Mouse (Mus musculus) MEL (cell line): ENCODE measurements around the gene Itm2c. TPM values are rescaled to one million over a fixed set of nuclear protein-coding genes. Genes with fewer than 3 reads are reported as not detected.

ENCODE experiments used
- DNase-seq: peaks from one replicate; pipeline ENCODE4 v3.0.0; 2011; ENCODE audit warnings: low read depth, low spot score
- H3K27ac ChIP-seq: 2 replicates; pipeline ENCODE4 v1.5.1; 2012; ENCODE audit warnings: low read depth, mild to moderate bottlenecking, control low read depth, low read length, moderate library complexity; ENCODE audit not compliant: control insufficient read depth
- H3K27me3 ChIP-seq, 2 experiments: fragments of 150-350 bp in 1 of 2; sonication (generic) in 1 of 2; 2 replicates each; pipeline ENCODE4 v1.6.1; 2012; ENCODE audit warnings: low read length in 2 of 2, mild to moderate bottlenecking in 2 of 2, improper control_type of control experiment in 1 of 2, moderate library complexity in 1 of 2; ENCODE audit not compliant: insufficient read depth in 2 of 2, control insufficient read depth in 1 of 2
- H3K36me3 ChIP-seq, 2 experiments: 2 replicates each; pipeline ENCODE4 v1.6.1; 2012 to 2014; ENCODE audit warnings: low read length in 2 of 2, improper control_type of control experiment in 1 of 2, inconsistent platforms in 1 of 2, mild to moderate bottlenecking in 1 of 2; ENCODE audit not compliant: insufficient read depth in 2 of 2, control insufficient read depth in 1 of 2
- H3K4me1 ChIP-seq, 2 experiments: fragments of 150-350 bp in 1 of 2; sonication (generic) in 1 of 2; 2 replicates each; pipeline ENCODE4 v1.6.1; 2012; ENCODE audit warnings: low read length in 2 of 2, improper control_type of control experiment in 1 of 2, mild to moderate bottlenecking in 1 of 2; ENCODE audit not compliant: insufficient read depth in 2 of 2, control insufficient read depth in 1 of 2
- H3K4me3 ChIP-seq, 2 experiments: fragments of 150-350 bp in 1 of 2; sonication (generic) in 1 of 2; 2 replicates each; pipeline ENCODE4 v1.5.1; 2012; ENCODE audit warnings: low read depth in 2 of 2, low read length in 2 of 2, mild to moderate bottlenecking in 2 of 2, moderate library complexity in 2 of 2, control low read depth in 1 of 2, improper control_type of control experiment in 1 of 2; ENCODE audit not compliant: control insufficient read depth in 1 of 2, insufficient read depth in 1 of 2
- H3K79me2 ChIP-seq: 2 replicates; pipeline ENCODE4 v1.6.1; 2012; ENCODE audit warnings: mild to moderate bottlenecking, low read length, moderate library complexity; ENCODE audit not compliant: control insufficient read depth, poor library complexity, insufficient read depth
- H3K9ac ChIP-seq: 2 replicates; pipeline ENCODE4 v1.6.1; 2012; ENCODE audit warnings: low read depth, mild to moderate bottlenecking, control low read depth, low read length, moderate library complexity; ENCODE audit not compliant: control insufficient read depth, poor library complexity, severe bottlenecking
- H3K9me3 ChIP-seq: fragments of 150-350 bp; sonication (generic); replicated peaks from 2 replicates; pipeline ENCODE4 v1.6.1; 2012; ENCODE audit warnings: mild to moderate bottlenecking, low read length, improper control_type of control experiment, moderate library complexity; ENCODE audit not compliant: insufficient read depth
- BHLHE40 ChIP-seq: IDR thresholded peaks from 2 replicates; pipeline ENCODE4 v1.6.1; 2012; ENCODE audit warnings: low read depth, mild to moderate bottlenecking, inconsistent platforms, low read length, improper control_type of control experiment, borderline replicate concordance
- CHD1 ChIP-seq: IDR thresholded peaks from 2 replicates; pipeline ENCODE4 v1.6.1; 2012; ENCODE audit warnings: low read depth, mild to moderate bottlenecking, inconsistent platforms, low read length, improper control_type of control experiment
- CTCF ChIP-seq, 3 experiments: IDR thresholded peaks in 2 of 3; conservative IDR thresholded peaks in 1 of 3; 2 replicates each; pipeline ENCODE4 v1.5.1; 2011 to 2012; ENCODE audit warnings: low read length in 3 of 3, low read depth in 2 of 3, mild to moderate bottlenecking in 2 of 3, improper control_type of control experiment in 1 of 3, inconsistent platforms in 1 of 3, mixed read lengths in 1 of 3, moderate library complexity in 1 of 3; ENCODE audit not compliant: control insufficient read depth in 1 of 3, insufficient read depth in 1 of 3, poor library complexity in 1 of 3, severe bottlenecking in 1 of 3
- E2F4 ChIP-seq: IDR thresholded peaks from 2 replicates; pipeline ENCODE4 v1.6.1; 2011; ENCODE audit warnings: low read depth, low read length, improper control_type of control experiment, borderline replicate concordance
- EP300 ChIP-seq, 2 experiments: IDR thresholded peaks; 2 replicates each; pipeline ENCODE4 v1.6.1; 2011; ENCODE audit warnings: improper control_type of control experiment in 2 of 2, low read length in 2 of 2, low read depth in 1 of 2, mild to moderate bottlenecking in 1 of 2
- GABPA ChIP-seq: IDR thresholded peaks from 2 replicates; pipeline ENCODE4 v1.6.1; 2012; ENCODE audit warnings: low read depth, mild to moderate bottlenecking, inconsistent platforms, low read length, improper control_type of control experiment, moderate library complexity
- GATA1 ChIP-seq: IDR thresholded peaks from 2 replicates; pipeline ENCODE4 v1.6.1; 2011; ENCODE audit warnings: low read depth, low read length, improper control_type of control experiment
- JUND ChIP-seq: IDR thresholded peaks from 2 replicates; pipeline ENCODE4 v1.6.1; 2011; ENCODE audit warnings: low read depth, mild to moderate bottlenecking, improper control_type of control experiment, low read length
- KAT2A ChIP-seq: conservative IDR thresholded peaks from 2 replicates; pipeline ENCODE4 v1.6.1; 2012; ENCODE audit warnings: low read depth, low read length, improper control_type of control experiment, inconsistent platforms
- MAFK ChIP-seq: IDR thresholded peaks from 2 replicates; pipeline ENCODE4 v1.6.1; 2011; ENCODE audit warnings: low read depth, mild to moderate bottlenecking, low read length, improper control_type of control experiment, borderline replicate concordance
- MAX ChIP-seq: IDR thresholded peaks from 2 replicates; pipeline ENCODE4 v1.6.1; 2011; ENCODE audit warnings: low read length, improper control_type of control experiment
- MAZ ChIP-seq: IDR thresholded peaks from 2 replicates; pipeline ENCODE4 v1.6.1; 2012; ENCODE audit warnings: low read depth, mild to moderate bottlenecking, inconsistent platforms, low read length, improper control_type of control experiment
- MEF2A ChIP-seq: IDR thresholded peaks from 2 replicates; pipeline ENCODE4 v1.6.1; 2014; ENCODE audit warnings: low read depth, mild to moderate bottlenecking, inconsistent platforms, low read length, improper control_type of control experiment; ENCODE audit not compliant: poor library complexity, insufficient replicate concordance, severe bottlenecking; ENCODE audit errors: extremely low read depth
- MYC ChIP-seq: IDR thresholded peaks from 2 replicates; pipeline ENCODE4 v1.6.1; 2011; ENCODE audit warnings: low read depth, mild to moderate bottlenecking, low read length, improper control_type of control experiment, moderate library complexity
- POLR2A ChIP-seq, 2 experiments: IDR thresholded peaks; 2 replicates each; pipeline ENCODE4 v1.6.1; 2011 to 2012; ENCODE audit warnings: low read length in 2 of 2, mild to moderate bottlenecking in 2 of 2, control low read depth in 1 of 2, improper control_type of control experiment in 1 of 2, low read depth in 1 of 2, moderate library complexity in 1 of 2; ENCODE audit not compliant: control insufficient read depth in 1 of 2, insufficient read depth in 1 of 2, poor library complexity in 1 of 2
- POLR2AphosphoS2 ChIP-seq: IDR thresholded peaks from 2 replicates; pipeline ENCODE4 v1.6.1; 2011; ENCODE audit warnings: low read length, improper control_type of control experiment
- POLR2AphosphoS5 ChIP-seq: IDR thresholded peaks from 2 replicates; pipeline ENCODE4 v1.6.1; 2012; ENCODE audit warnings: low read depth, borderline replicate concordance, mild to moderate bottlenecking, inconsistent platforms, low read length, moderate library complexity, mixed read lengths
- SIN3A ChIP-seq: IDR thresholded peaks from 2 replicates; pipeline ENCODE4 v1.6.1; 2012; ENCODE audit warnings: low read length, improper control_type of control experiment, inconsistent platforms
- SMC3 ChIP-seq: IDR thresholded peaks from 2 replicates; pipeline ENCODE4 v1.6.1; 2011; ENCODE audit warnings: low read depth, low read length, improper control_type of control experiment
- TCF12 ChIP-seq: IDR thresholded peaks from 2 replicates; pipeline ENCODE4 v1.6.1; 2014; ENCODE audit warnings: low read depth, mild to moderate bottlenecking, inconsistent platforms, low read length, improper control_type of control experiment, moderate library complexity
- UBTF ChIP-seq: IDR thresholded peaks from 2 replicates; pipeline ENCODE4 v1.6.1; 2012; ENCODE audit warnings: low read depth, mild to moderate bottlenecking, inconsistent platforms, low read length, improper control_type of control experiment, moderate library complexity, borderline replicate concordance; ENCODE audit not compliant: insufficient read depth
- USF1 ChIP-seq: IDR thresholded peaks from 2 replicates; pipeline ENCODE4 v1.6.1; 2014; ENCODE audit warnings: low read depth, mild to moderate bottlenecking, inconsistent platforms, low read length, improper control_type of control experiment, moderate library complexity
- ZC3H11A ChIP-seq: IDR thresholded peaks from 2 replicates; pipeline ENCODE4 v1.6.1; 2012; ENCODE audit warnings: low read depth, mild to moderate bottlenecking, inconsistent platforms, low read length, improper control_type of control experiment
- ZKSCAN1 ChIP-seq: IDR thresholded peaks from 2 replicates; pipeline ENCODE4 v1.6.1; 2012; ENCODE audit warnings: low read depth, mild to moderate bottlenecking, inconsistent platforms, low read length, improper control_type of control experiment, moderate library complexity
- ZNF384 ChIP-seq: IDR thresholded peaks from 2 replicates; pipeline ENCODE4 v1.6.1; 2012; ENCODE audit warnings: low read depth, mild to moderate bottlenecking, inconsistent platforms, low read length, improper control_type of control experiment
- polyA plus RNA-seq, 2 experiments: library from polyadenylated mRNA; stranded (reverse) in 1 of 2; unstranded in 1 of 2; fragments of >175 nt in 1 of 2; fragments of >200 nt in 1 of 2; gene quantifications; 2 replicates each; pipeline versions ENCODE4 v1.2.1 to v1.2.4; 2012; ENCODE audit warnings: low replicate concordance in 2 of 2, low read depth in 1 of 2; ENCODE audit not compliant: insufficient read length in 2 of 2, insufficient read depth in 1 of 2, missing spikeins in 1 of 2
- total RNA-seq: library from RNA; depleted of rRNA; stranded (reverse); fragments of 300-350 nt; gene quantifications from 2 replicates; pipeline ENCODE4 v1.2.3, GENCODE M21; 2012

Gene Itm2c
- total and polyA plus RNA-seq, 3 experiments: 24.8 to 28.2 TPM; not detected in 1

GRCm38 (mm10) chr1:85922865-85923211 is 28.8 kb downstream of the Itm2c start:
- no peaks in the 10 kb centered on the region for H3K36me3 ChIP-seq
- no peak overlapping the region for H3K9ac ChIP-seq
- TF ChIP-seq MAFK (no peak), MEF2A (no peak), SMC3 (no peak), POLR2AphosphoS5 (no peak), POLR2A (IDR thresholded peaks at IDR 0.05; ENCODE audit: control insufficient read depth in 1 of 2, insufficient read depth in 1 of 2, low read depth in 1 of 2, low read length in 2 of 2, poor library complexity in 1 of 2) (no peak), KAT2A (no peak), CHD1 (no peak), MYC (no peak), EP300 (IDR thresholded peaks at IDR 0.05; ENCODE audit: low read depth in 1 of 2, low read length in 2 of 2) (no peak), USF1 (no peak)
- H3K9me3 ChIP-seq: no peaks in the 10 kb centered on the region
- H3K27me3 ChIP-seq: peaks cover 2 to 8% of the 10 kb centered on the region in 2 experiments
- H3K4me1 ChIP-seq: no peaks in the 10 kb centered on the region
- DNase-seq: no peak
- no peak overlapping the region for H3K27ac ChIP-seq
- H3K4me3 ChIP-seq: no peak overlapping the region
- H3K79me2 ChIP-seq: no peaks in the 10 kb centered on the region

- no peak overlapping the region for H3K27ac ChIP-seq
- no peak for DNase-seq
- H3K9me3 ChIP-seq: no peaks in the 10 kb centered on the region
- H3K27me3 ChIP-seq: peaks cover 2 to 10% of the 10 kb centered on the region in 2 experiments
- TF ChIP-seq GABPA: no peak
- TF ChIP-seq MAZ: no peak
- no peak for TF ChIP-seq TCF12
- no peak for TF ChIP-seq UBTF
- TF ChIP-seq BHLHE40: no peak
- TF ChIP-seq ZC3H11A: no peak
- TF ChIP-seq JUND: no peak
- TF ChIP-seq CTCF (IDR thresholded peaks at IDR 0.05 in 2 of 3, conservative IDR thresholded peaks at IDR 0.05 in 1 of 3; ENCODE audit: control insufficient read depth in 1 of 3, insufficient read depth in 1 of 3, low read depth in 2 of 3, low read length in 3 of 3, poor library complexity in 1 of 3, severe bottlenecking in 1 of 3): no peak
- no peak for TF ChIP-seq MEF2A
- no peak for TF ChIP-seq POLR2A (IDR thresholded peaks at IDR 0.05; ENCODE audit: control insufficient read depth in 1 of 2, insufficient read depth in 1 of 2, low read depth in 1 of 2, low read length in 2 of 2, poor library complexity in 1 of 2)
- TF ChIP-seq POLR2AphosphoS2: no peak
- no peak for TF ChIP-seq MYC
- TF ChIP-seq GATA1: no peak
- no peak for TF ChIP-seq EP300 (IDR thresholded peaks at IDR 0.05; ENCODE audit: low read depth in 1 of 2, low read length in 2 of 2)
- no peak for TF ChIP-seq ZNF384
- TF ChIP-seq ZKSCAN1: no peak
- no peak for TF ChIP-seq E2F4
- no peak for TF ChIP-seq CHD1
- TF ChIP-seq MAX: no peak
- no peak for TF ChIP-seq SIN3A
- TF ChIP-seq, all 39 proteins: peak for 0
- H3K79me2 ChIP-seq: no peaks in the 10 kb centered on the region
- no peaks in the 10 kb centered on the region for H3K36me3 ChIP-seq
- no peak overlapping the region for H3K9ac ChIP-seq
- no peak overlapping the region for H3K4me3 ChIP-seq
- no peaks in the 10 kb centered on the region for H3K4me1 ChIP-seq
Observed at GRCm38 (mm10) chr1:85925183-85925582, 31.1 kb downstream of the Itm2c start.
